Mouse (Mus musculus): Measurements from ENCODE around the gene 4930404N11Rik. TPM values are rescaled to one million over a fixed set of nuclear protein-coding genes. Genes with fewer than 3 reads are reported as not detected.

Gene 4930404N11Rik
- polyA plus RNA-seq, 1 experiment from 2014 or later, result not detected

DNA sequence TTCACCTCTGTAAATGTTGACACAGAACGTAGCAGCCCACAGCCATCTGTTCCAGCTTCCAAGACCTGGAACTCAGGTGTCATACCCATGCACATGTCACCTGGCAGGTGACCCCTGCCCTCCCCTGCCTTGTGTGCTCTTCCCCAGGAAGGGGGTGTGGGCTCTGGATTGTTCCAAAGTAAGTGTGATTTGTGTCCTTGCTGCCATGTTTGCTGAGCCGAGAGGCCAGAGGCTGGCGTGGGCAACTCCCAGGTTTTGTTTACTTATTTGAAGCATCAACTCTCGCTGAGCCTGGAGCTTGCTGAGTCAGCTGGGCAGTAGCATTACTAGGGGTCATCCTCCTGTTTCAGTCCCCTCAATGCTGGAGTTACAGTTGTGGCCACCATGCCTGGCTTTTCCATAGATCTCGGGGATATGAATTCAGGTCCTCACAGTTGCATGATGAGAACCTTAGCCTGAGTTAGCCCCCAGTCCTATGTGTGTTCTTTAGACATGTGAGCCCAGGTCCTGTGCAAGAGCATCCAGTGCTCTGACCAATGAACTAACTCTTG lies 23.0 kb upstream of the 4930404N11Rik start, which contains the start of gene Gm48552:
TSS of gene Gm48552 (plus strand) at position 501 of the 551 bp plus-strand sequence.
- peak within 1 kb of the TSS; percentile 25 for H3K27ac ChIP-seq (ENCODE audit: low read depth, low read length)
- DNase-seq (ENCODE audit: low spot score, missing footprints) (no peak), ATAC-seq (ENCODE audit: low FRiP score) (no peak)
- H3K4me3 ChIP-seq (ENCODE audit: low read depth, low read length), result no peak within 1 kb of the TSS
- no peak within 1 kb of the TSS for H3K4me2 ChIP-seq
- H3K9ac ChIP-seq (ENCODE audit: low read length), result peak within 1 kb of the TSS; percentile 28; the same call in 1 of the 2 replicates
- H3K36me3 ChIP-seq (ENCODE audit: control insufficient read depth, insufficient read depth, low read length), result peaks cover 16% of the 10 kb centered on the region
- WGBS, result 88% methylated on average over 5 of the region's 5 CpGs
- no peaks in the 10 kb centered on the region for H3K27me3 ChIP-seq (ENCODE audit: control insufficient read depth, insufficient read depth, low read length)
- H3K4me1 ChIP-seq (ENCODE audit: control insufficient read depth, insufficient read depth, low read length), result peaks cover 19% of the 10 kb centered on the region
- no peaks in the 10 kb centered on the region for H3K9me3 ChIP-seq (ENCODE audit: control insufficient read depth, low read length)

DNA sequence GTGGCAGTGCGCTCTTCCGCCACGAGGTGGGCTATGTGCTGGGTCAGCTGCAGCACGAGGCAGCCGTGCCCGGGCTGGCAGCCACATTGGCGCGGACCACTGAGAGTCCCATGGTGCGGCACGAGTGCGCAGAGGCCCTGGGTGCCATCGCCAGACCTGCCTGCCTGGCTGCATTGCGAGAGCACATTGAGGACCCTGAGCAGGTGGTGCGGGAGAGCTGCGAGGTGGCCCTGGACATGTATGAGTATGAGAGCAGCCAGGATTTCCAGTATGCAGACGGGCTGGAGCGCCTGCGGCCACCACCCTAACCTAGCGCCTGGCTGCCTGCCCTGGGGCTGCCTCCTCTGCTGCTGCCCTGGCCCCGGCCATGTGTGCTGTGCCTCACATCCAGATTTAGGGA lies 22.1 kb upstream of the 4930404N11Rik start:
- H3K36me3 ChIP-seq (ENCODE audit: control insufficient read depth, insufficient read depth, low read length), result peaks cover 16% of the 10 kb centered on the region
- no peak overlapping the region for H3K4me3 ChIP-seq (ENCODE audit: low read depth, low read length)
- H3K27me3 ChIP-seq (ENCODE audit: control insufficient read depth, insufficient read depth, low read length), result no peaks in the 10 kb centered on the region
- H3K4me1 ChIP-seq (ENCODE audit: control insufficient read depth, insufficient read depth, low read length), result peaks cover 17% of the 10 kb centered on the region
- H3K9ac ChIP-seq (ENCODE audit: low read length), result no peak overlapping the region
- H3K9me3 ChIP-seq (ENCODE audit: control insufficient read depth, low read length), result no peaks in the 10 kb centered on the region
- DNase-seq (ENCODE audit: low spot score, missing footprints) (no peak), ATAC-seq (ENCODE audit: low FRiP score) (no peak)
- H3K4me2 ChIP-seq, result no peak overlapping the region
- H3K27ac ChIP-seq (ENCODE audit: low read depth, low read length), result no peak overlapping the region
- WGBS, result 97% methylated on average over 20 of the region's 20 CpGs

DNA sequence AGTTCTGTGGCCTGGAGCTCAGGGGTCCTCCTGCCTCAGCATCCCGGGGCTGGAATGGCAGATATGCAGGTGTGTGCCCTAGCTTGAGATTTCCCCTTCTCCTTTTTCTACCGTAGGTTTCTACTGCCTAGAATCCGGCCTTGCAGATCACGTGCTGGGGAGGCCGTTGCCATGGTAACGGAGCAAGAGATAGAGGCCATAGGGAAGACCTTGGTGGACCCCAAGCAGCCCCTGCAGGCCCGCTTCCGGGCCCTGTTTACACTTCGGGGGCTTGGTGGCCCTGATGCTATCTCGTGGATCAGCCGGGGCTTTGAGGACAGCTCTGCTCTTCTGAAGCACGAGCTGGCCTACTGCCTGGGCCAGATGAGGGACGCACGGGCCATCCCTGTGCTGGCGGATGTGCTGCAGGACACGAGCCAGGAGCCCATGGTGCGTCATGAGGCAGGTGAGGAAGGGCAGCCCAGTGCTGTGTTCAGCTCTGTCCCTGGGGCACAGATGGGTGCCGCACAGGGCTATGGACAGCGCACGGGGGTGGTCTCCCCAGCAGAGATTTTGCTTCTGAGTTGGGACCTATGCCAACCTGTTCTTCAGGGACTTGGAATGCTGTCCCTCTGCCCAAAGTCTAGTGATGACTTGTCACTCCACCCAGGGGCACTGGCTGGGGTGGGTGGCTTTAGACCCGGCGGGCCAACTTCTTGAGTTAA lies 20.1 kb upstream of the 4930404N11Rik start:
- H3K9ac ChIP-seq (ENCODE audit: low read length), result no peak overlapping the region
- 88% methylated on average over 22 of the region's 22 CpGs for WGBS
- H3K27ac ChIP-seq (ENCODE audit: low read depth, low read length), result no peak overlapping the region
- peaks cover 17% of the 10 kb centered on the region for H3K4me1 ChIP-seq (ENCODE audit: control insufficient read depth, insufficient read depth, low read length)
- H3K4me3 ChIP-seq (ENCODE audit: low read depth, low read length), result no peak overlapping the region
- H3K27me3 ChIP-seq (ENCODE audit: control insufficient read depth, insufficient read depth, low read length), result no peaks in the 10 kb centered on the region
- no peak for ATAC-seq (ENCODE audit: low FRiP score)
- peak overlapping the region; percentile 95; the same call in 1 of the 2 replicates for H3K4me2 ChIP-seq
- H3K9me3 ChIP-seq (ENCODE audit: control insufficient read depth, low read length), result no peaks in the 10 kb centered on the region
- H3K36me3 ChIP-seq (ENCODE audit: control insufficient read depth, insufficient read depth, low read length), result peaks cover 16% of the 10 kb centered on the region
- no peak for DNase-seq (ENCODE audit: low spot score, missing footprints)

DNA sequence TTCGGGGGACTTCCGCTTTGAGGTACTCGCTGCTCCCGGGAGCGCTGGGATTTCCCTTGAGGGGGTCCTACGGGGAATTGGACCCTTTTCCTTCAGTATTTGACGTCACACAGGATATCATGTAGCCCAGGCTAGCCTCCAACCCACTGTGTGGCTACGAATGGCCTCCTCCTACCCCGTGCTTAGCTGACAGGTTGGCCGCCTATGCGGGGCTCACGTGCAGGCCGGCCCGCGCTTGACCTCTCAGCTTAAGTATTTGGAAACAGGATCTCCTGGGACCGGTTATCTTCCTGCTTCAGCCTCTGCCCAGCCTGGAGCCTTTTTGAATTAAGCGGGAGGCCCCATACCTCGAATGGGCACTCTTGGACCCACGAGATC lies 19.0 kb upstream of the 4930404N11Rik start:
- peak overlapping the region; percentile 84 for H3K9ac ChIP-seq (ENCODE audit: low read length)
- DNase-seq (ENCODE audit: low spot score, missing footprints) (no peak), ATAC-seq (ENCODE audit: low FRiP score) (peak; percentile 28)
- whole genome bisulfite sequencing, result under 1% methylated on average over 19 of the region's 19 CpGs
- peak overlapping the region; percentile 95 for H3K4me2 ChIP-seq
- no peaks in the 10 kb centered on the region for H3K27me3 ChIP-seq (ENCODE audit: control insufficient read depth, insufficient read depth, low read length)
- H3K4me3 ChIP-seq (ENCODE audit: low read depth, low read length), result peak overlapping the region; percentile 96
- H3K9me3 ChIP-seq (ENCODE audit: control insufficient read depth, low read length), result no peaks in the 10 kb centered on the region
- H3K27ac ChIP-seq (ENCODE audit: low read depth, low read length), result peak overlapping the region; percentile 72
- peaks cover 14% of the 10 kb centered on the region for H3K4me1 ChIP-seq (ENCODE audit: control insufficient read depth, insufficient read depth, low read length)
- peaks cover 16% of the 10 kb centered on the region for H3K36me3 ChIP-seq (ENCODE audit: control insufficient read depth, insufficient read depth, low read length)

DNA sequence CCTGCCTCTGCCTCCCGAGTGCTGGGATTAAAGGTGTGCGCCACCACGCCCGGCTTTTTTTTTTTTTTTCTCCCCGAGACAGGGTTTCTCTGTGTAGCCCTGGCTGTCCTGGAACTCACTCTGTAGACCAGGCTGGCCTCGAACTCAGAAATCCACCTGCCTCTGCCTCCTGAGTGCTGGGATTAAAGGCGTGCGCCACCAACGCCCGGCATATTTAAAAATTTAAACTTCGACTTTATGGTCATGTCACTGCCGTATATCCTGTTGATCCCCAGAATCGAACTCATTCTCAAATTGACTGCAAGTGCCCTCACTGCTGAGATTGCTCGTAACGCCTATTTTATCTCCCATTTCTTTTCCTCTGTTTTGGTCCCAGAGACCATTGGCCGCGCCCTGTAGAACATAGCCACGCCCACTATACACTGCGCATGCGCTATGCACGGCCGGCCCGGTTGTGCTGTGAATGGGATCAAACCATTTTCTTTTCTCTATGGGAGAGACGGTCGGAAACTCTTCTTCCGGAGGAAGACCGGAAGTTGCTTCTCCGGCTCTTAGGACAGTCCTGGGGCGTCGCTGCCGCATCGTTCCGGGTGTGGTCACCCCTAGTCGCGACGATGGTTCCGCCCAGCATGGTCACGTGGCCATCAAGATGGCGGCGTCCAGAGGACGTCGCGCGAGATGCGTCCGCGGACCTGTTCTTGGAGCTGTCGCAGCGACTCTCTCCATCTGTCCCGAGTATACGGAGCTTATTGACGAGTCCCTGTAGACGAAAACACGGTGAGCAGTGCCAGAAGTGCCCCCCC lies 18.4 kb upstream of the 4930404N11Rik start, which contains the start of the genes Dohh and Gm48551:
TSS of gene Dohh (plus strand) at position 627 of the 803 bp plus-strand sequence.
TSS of gene Gm48551 (plus strand) at position 665 of the 803 bp plus-strand sequence.
- Histone ChIP-seq H3K4me1 (ENCODE audit: control insufficient read depth, insufficient read depth, low read length) (peaks cover 14% of the 10 kb centered on the region), H3K36me3 (ENCODE audit: control insufficient read depth, insufficient read depth, low read length) (peaks cover 16% of the 10 kb centered on the region), H3K9me3 (ENCODE audit: control insufficient read depth, low read length) (no peaks in the 10 kb centered on the region), H3K27me3 (ENCODE audit: control insufficient read depth, insufficient read depth, low read length) (no peaks in the 10 kb centered on the region), H3K4me3 (ENCODE audit: low read depth, low read length) (peak within 1 kb of the TSS; percentile 96), H3K4me2 (peak within 1 kb of the TSS; percentile 95), H3K27ac (ENCODE audit: low read depth, low read length) (peak within 1 kb of the TSS; percentile 72), H3K9ac (ENCODE audit: low read length) (peak within 1 kb of the TSS; percentile 84)
- DNase-seq (ENCODE audit: low spot score, missing footprints), result peak; percentile 100
- 5% methylated on average over 51 of the region's 54 CpGs for WGBS
- peak; percentile 95 for ATAC-seq (ENCODE audit: low FRiP score)

DNA sequence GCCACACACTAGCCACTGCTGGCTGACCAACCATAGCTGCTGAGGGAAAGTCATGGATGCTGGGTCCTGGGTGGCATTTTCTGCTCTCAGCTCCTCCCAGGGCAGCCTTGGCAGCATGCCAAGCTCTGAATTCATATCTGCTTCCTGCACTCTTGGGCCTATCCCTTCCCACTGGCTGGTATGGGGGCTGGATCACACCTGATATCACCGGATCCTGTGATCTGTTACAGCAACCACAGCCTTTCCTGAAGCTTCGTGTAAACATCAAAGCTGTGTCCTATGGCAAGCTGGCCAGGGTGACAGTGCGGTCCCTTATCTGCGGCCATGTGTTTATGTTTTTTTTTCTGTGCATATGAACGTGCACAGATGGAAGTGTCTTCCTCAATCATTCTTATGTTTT lies 16.4 kb upstream of the 4930404N11Rik start:
- DNase-seq (ENCODE audit: low spot score, missing footprints) (no peak), ATAC-seq (ENCODE audit: low FRiP score) (no peak)
- 87% methylated on average over 5 of the region's 5 CpGs for WGBS
- Histone ChIP-seq H3K27me3 (ENCODE audit: control insufficient read depth, insufficient read depth, low read length) (no peaks in the 10 kb centered on the region), H3K27ac (ENCODE audit: low read depth, low read length) (no peak overlapping the region), H3K4me2 (no peak overlapping the region), H3K4me1 (ENCODE audit: control insufficient read depth, insufficient read depth, low read length) (peaks cover 20% of the 10 kb centered on the region), H3K9ac (ENCODE audit: low read length) (no peak overlapping the region), H3K36me3 (ENCODE audit: control insufficient read depth, insufficient read depth, low read length) (peaks cover 5% of the 10 kb centered on the region), H3K9me3 (ENCODE audit: control insufficient read depth, low read length) (no peaks in the 10 kb centered on the region), H3K4me3 (ENCODE audit: low read depth, low read length) (no peak overlapping the region)

DNA sequence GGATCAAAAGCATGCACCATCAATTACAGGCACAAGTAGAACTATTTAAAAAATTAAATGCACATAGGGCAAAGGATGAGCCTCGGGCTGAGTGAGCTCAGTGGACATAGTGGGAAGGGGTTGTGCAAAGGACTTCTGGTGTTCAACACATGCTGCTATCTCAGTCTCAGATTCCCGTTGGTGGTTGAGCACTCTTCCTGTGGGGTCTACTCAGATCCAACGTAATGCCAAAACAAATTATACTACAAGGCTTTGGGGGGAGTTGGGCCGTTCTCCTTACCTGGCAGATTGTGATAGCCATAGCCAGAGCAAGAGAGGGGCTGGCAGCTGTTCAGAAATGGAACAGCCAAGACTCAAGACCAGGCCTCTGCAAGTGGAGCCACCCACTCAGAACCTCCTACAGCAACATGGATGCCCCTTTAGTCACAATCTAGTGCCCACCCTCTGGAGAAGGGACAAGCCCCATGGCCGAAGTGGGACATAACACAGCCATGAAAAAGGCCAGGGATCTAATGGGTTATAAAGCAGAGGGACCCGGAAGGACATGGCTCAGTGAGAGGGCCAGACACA lies 14.3 kb upstream of the 4930404N11Rik start:
- H3K36me3 ChIP-seq (ENCODE audit: control insufficient read depth, insufficient read depth, low read length), result peaks cover 3% of the 10 kb centered on the region; the same call in 1 of the 2 replicates

DNA sequence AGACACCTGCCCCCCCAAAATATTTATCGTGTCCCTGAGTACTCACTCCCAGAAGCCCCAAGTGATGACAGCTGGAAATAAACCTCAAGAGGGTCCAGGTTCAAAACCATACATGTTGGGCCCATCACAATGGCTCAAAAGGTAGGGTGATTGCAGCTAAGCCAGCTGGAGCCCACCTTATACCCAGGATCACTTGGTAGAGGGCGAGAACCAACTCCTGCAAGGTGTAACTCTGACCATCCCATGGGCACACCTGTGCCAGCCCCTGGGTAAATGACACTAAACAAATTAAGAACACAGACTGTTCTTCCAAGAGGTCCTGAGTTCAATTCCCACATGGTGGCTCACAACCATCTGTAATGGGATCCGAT lies 13.6 kb upstream of the 4930404N11Rik start:
- H3K9me3 ChIP-seq (ENCODE audit: control insufficient read depth, low read length), result no peaks in the 10 kb centered on the region
- DNase-seq (ENCODE audit: low spot score, missing footprints) (no peak), ATAC-seq (ENCODE audit: low FRiP score) (peak; percentile 4)
- H3K4me1 ChIP-seq (ENCODE audit: control insufficient read depth, insufficient read depth, low read length), result peaks cover 18% of the 10 kb centered on the region
- no peaks in the 10 kb centered on the region for H3K27me3 ChIP-seq (ENCODE audit: control insufficient read depth, insufficient read depth, low read length)
- WGBS, result 59% methylated on average over 3 of the region's 3 CpGs
- H3K9ac ChIP-seq (ENCODE audit: low read length), result peak overlapping the region; percentile 71
- H3K4me2 ChIP-seq, result peak overlapping the region; percentile 55
- peak overlapping the region; percentile 86 for H3K4me3 ChIP-seq (ENCODE audit: low read depth, low read length)
- peak overlapping the region; percentile 65 for H3K27ac ChIP-seq (ENCODE audit: low read depth, low read length)
- H3K36me3 ChIP-seq (ENCODE audit: control insufficient read depth, insufficient read depth, low read length), result peaks cover 5% of the 10 kb centered on the region; the same call in 1 of the 2 replicates

More for the DNA sequence above, 14.3 kb upstream of the 4930404N11Rik start:
- DNase-seq (ENCODE audit: low spot score, missing footprints) (no peak), ATAC-seq (ENCODE audit: low FRiP score) (no peak)
- no peak overlapping the region for H3K4me2 ChIP-seq
- H3K27ac ChIP-seq (ENCODE audit: low read depth, low read length), result no peak overlapping the region
- peaks cover 20% of the 10 kb centered on the region for H3K4me1 ChIP-seq (ENCODE audit: control insufficient read depth, insufficient read depth, low read length)
- WGBS, result 89% methylated on average over 6 of the region's 6 CpGs
- H3K27me3 ChIP-seq (ENCODE audit: control insufficient read depth, insufficient read depth, low read length), result no peaks in the 10 kb centered on the region
- no peaks in the 10 kb centered on the region for H3K9me3 ChIP-seq (ENCODE audit: control insufficient read depth, low read length)
- H3K9ac ChIP-seq (ENCODE audit: low read length), result no peak overlapping the region
- no peak overlapping the region for H3K4me3 ChIP-seq (ENCODE audit: low read depth, low read length)
